Mouse (Mus musculus): Measurements from ENCODE around the gene Mras. TPM values are rescaled to one million over a fixed set of nuclear protein-coding genes. Genes with fewer than 3 reads are reported as not detected.
A peak's percentile ranks its signal among the peaks of the same experiment; 100 is the strongest.

Gene Mras
- polyA plus RNA-seq, 1 experiment from 2014 or later, result 59.9 TPM

- H3K4me1 ChIP-seq (ENCODE audit: control insufficient read depth, insufficient read depth, low read length), result peaks cover 32% of the 10 kb centered on the region
- H3K4me3 ChIP-seq (replicated peaks; ENCODE audit: low read depth, low read length), result peak overlapping the region; percentile 89
- peak overlapping the region; percentile 93 for H3K9ac ChIP-seq (replicated peaks; ENCODE audit: low read length)
- peak overlapping the region; percentile 92 for H3K27ac ChIP-seq (replicated peaks; ENCODE audit: low read depth, low read length)
- 8% methylated on average over 16 of the region's 16 CpGs for WGBS
- no peaks in the 10 kb centered on the region for H3K9me3 ChIP-seq (ENCODE audit: control insufficient read depth, low read length)
- peak; percentile 74 for DNase-seq
- H3K27me3 ChIP-seq (ENCODE audit: control insufficient read depth, insufficient read depth, low read length), result peaks cover 8% of the 10 kb centered on the region; the same call in 1 of the 2 replicates
- ATAC-seq (ENCODE audit: low FRiP score, low TSS enrichment), result peak; percentile 26
- no peaks in the 10 kb centered on the region for H3K36me3 ChIP-seq (ENCODE audit: control insufficient read depth, insufficient read depth, low read length)
- peak overlapping the region; percentile 86 for H3K4me2 ChIP-seq (ENCODE audit: low read length)
Observed at GRCm38 (mm10) chr9:99435619-99436181, 1.5 kb downstream of the Mras start.

DNA sequence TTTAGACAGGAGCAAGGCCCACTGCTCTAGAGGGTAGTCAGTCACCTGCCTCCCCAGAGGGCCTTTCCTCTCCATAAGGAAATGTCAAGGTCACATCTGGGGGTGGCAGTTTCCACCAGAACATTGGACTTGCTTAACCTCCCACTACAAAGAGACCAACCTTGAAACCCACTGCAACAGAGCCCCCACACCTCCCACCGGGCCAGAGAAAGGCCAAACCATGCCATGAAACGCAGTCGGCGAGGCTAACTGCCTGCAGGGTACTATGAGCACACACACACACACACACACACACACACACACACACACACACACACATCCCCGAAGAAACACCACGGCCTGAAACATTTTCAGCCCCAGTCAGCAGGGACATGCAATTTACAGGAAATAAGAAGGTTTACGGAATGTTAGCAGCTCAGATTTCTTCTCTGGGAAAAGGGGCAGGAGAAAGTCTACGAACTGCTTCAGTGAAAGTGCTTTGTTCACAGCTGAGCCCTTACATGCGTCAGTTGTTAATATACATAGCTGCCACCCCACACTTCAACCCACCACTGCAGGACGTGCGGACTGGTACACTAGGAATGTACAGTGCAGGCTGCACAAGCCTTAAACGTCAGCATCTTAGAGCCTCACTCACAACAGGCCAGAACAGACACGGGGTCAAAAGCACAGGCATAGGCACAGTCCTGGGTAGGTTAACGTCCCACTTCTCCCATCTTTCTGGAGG, 2.1 kb downstream of the Mras start:
- peaks cover 8% of the 10 kb centered on the region; the same call in 1 of the 2 replicates for H3K27me3 ChIP-seq (ENCODE audit: control insufficient read depth, insufficient read depth, low read length)
- peak; percentile 36; the same call in 1 of the 2 replicates for ATAC-seq (ENCODE audit: low FRiP score, low TSS enrichment)
- peak overlapping the region; percentile 86 for H3K4me2 ChIP-seq (ENCODE audit: low read length)
- WGBS, result 28% methylated on average over 14 of the region's 14 CpGs
- DNase-seq, result peak; percentile 54
- peak overlapping the region; percentile 93 for H3K9ac ChIP-seq (replicated peaks; ENCODE audit: low read length)
- no peaks in the 10 kb centered on the region for H3K9me3 ChIP-seq (ENCODE audit: control insufficient read depth, low read length)
- H3K4me1 ChIP-seq (ENCODE audit: control insufficient read depth, insufficient read depth, low read length), result peaks cover 32% of the 10 kb centered on the region
- H3K27ac ChIP-seq (replicated peaks; ENCODE audit: low read depth, low read length), result peak overlapping the region; percentile 92
- peak overlapping the region; percentile 89 for H3K4me3 ChIP-seq (replicated peaks; ENCODE audit: low read depth, low read length)
- no peaks in the 10 kb centered on the region for H3K36me3 ChIP-seq (ENCODE audit: control insufficient read depth, insufficient read depth, low read length)

- Histone ChIP-seq H3K9me3 (ENCODE audit: control insufficient read depth, low read length) (no peaks in the 10 kb centered on the region), H3K36me3 (ENCODE audit: control insufficient read depth, insufficient read depth, low read length) (no peaks in the 10 kb centered on the region), H3K27ac (replicated peaks; ENCODE audit: low read depth, low read length) (no peak overlapping the region), H3K27me3 (ENCODE audit: control insufficient read depth, insufficient read depth, low read length) (no peaks in the 10 kb centered on the region), H3K4me3 (replicated peaks; ENCODE audit: low read depth, low read length) (no peak overlapping the region), H3K9ac (replicated peaks; ENCODE audit: low read length) (no peak overlapping the region), H3K4me2 (ENCODE audit: low read length) (no peak overlapping the region), H3K4me1 (ENCODE audit: control insufficient read depth, insufficient read depth, low read length) (peaks cover 35% of the 10 kb centered on the region)
- ATAC-seq (ENCODE audit: low FRiP score, low TSS enrichment) (no peak), DNase-seq (no peak)
- WGBS, result 74% methylated on average over 4 of the region's 4 CpGs
Observed at GRCm38 (mm10) chr9:99432478-99432877, 4.7 kb downstream of the Mras start.

DNA sequence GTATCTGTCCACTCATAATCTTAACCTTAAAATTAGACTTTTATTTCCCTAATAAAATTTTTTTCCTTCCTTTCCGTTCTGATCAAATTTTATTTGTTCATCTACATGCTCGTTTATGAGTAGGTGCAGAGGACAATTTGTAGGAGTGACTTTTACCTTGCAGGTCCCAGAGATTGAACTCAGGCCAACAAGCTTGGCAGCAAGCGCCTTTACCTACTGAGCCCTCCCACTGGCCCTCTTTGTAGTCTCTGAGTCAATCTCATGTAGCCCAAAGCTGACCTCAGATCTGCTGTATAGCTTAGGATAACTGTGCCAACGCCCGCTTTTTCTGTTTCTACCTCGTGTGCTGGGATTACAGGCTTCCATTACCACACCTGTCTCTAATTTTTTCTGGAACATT, 5.2 kb downstream of the Mras start:
- peaks cover 35% of the 10 kb centered on the region for H3K4me1 ChIP-seq (ENCODE audit: control insufficient read depth, insufficient read depth, low read length)
- no peak overlapping the region for H3K9ac ChIP-seq (replicated peaks; ENCODE audit: low read length)
- H3K27ac ChIP-seq (replicated peaks; ENCODE audit: low read depth, low read length), result no peak overlapping the region
- H3K9me3 ChIP-seq (ENCODE audit: control insufficient read depth, low read length), result no peaks in the 10 kb centered on the region
- no peak overlapping the region for H3K4me3 ChIP-seq (replicated peaks; ENCODE audit: low read depth, low read length)
- DNase-seq (no peak), ATAC-seq (ENCODE audit: low FRiP score, low TSS enrichment) (no peak)
- H3K27me3 ChIP-seq (ENCODE audit: control insufficient read depth, insufficient read depth, low read length), result no peaks in the 10 kb centered on the region
- WGBS, result 88% methylated on average over 6 of the region's 6 CpGs
- no peaks in the 10 kb centered on the region for H3K36me3 ChIP-seq (ENCODE audit: control insufficient read depth, insufficient read depth, low read length)
- H3K4me2 ChIP-seq (ENCODE audit: low read length), result no peak overlapping the region

DNA sequence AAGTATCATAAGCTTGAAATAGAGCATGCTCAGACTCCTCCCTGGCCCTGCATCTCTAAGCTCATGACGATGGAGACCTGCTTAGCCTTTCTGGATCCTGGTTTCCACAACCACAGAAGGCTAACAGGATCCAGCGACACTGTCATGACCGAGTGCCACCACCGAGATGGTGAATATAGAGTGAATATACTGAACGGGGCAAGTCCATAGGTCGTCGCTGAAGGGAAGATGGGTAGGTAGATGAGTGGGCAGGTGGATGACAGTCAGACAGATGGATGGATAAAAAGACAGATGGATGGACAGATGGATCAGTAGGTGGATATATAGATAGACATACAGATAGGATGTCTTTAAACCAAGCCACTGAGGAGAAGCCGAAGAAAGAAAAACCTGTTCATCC, 5.8 kb downstream of the Mras start:
- no peaks in the 10 kb centered on the region for H3K36me3 ChIP-seq (ENCODE audit: control insufficient read depth, insufficient read depth, low read length)
- no peak overlapping the region for H3K4me3 ChIP-seq (replicated peaks; ENCODE audit: low read depth, low read length)
- no peak for DNase-seq
- no peaks in the 10 kb centered on the region for H3K9me3 ChIP-seq (ENCODE audit: control insufficient read depth, low read length)
- H3K27me3 ChIP-seq (ENCODE audit: control insufficient read depth, insufficient read depth, low read length), result no peaks in the 10 kb centered on the region
- H3K27ac ChIP-seq (replicated peaks; ENCODE audit: low read depth, low read length), result no peak overlapping the region
- peaks cover 35% of the 10 kb centered on the region for H3K4me1 ChIP-seq (ENCODE audit: control insufficient read depth, insufficient read depth, low read length)
- WGBS, result 90% methylated on average over 8 of the region's 8 CpGs
- H3K9ac ChIP-seq (replicated peaks; ENCODE audit: low read length), result no peak overlapping the region
- no peak overlapping the region for H3K4me2 ChIP-seq (ENCODE audit: low read length)
- ATAC-seq (ENCODE audit: low FRiP score, low TSS enrichment), result no peak

GRCm38 (mm10) chr9:99430806-99431205, 6.4 kb downstream of the Mras start:
- Histone ChIP-seq H3K9ac (replicated peaks; ENCODE audit: low read length) (no peak overlapping the region), H3K9me3 (ENCODE audit: control insufficient read depth, low read length) (no peaks in the 10 kb centered on the region), H3K27ac (replicated peaks; ENCODE audit: low read depth, low read length) (no peak overlapping the region), H3K36me3 (ENCODE audit: control insufficient read depth, insufficient read depth, low read length) (no peaks in the 10 kb centered on the region), H3K4me3 (replicated peaks; ENCODE audit: low read depth, low read length) (no peak overlapping the region), H3K4me2 (ENCODE audit: low read length) (no peak overlapping the region), H3K27me3 (ENCODE audit: control insufficient read depth, insufficient read depth, low read length) (no peaks in the 10 kb centered on the region), H3K4me1 (ENCODE audit: control insufficient read depth, insufficient read depth, low read length) (peaks cover 34% of the 10 kb centered on the region)
- 83% methylated on average over 6 of the region's 6 CpGs for WGBS
- DNase-seq, result no peak
- no peak for ATAC-seq (ENCODE audit: low FRiP score, low TSS enrichment)

- no peak overlapping the region for H3K4me2 ChIP-seq (ENCODE audit: low read length)
- H3K27ac ChIP-seq (replicated peaks; ENCODE audit: low read depth, low read length), result no peak overlapping the region
- no peak for DNase-seq
- WGBS, result 82% methylated on average over 3 of the region's 3 CpGs
- no peak for ATAC-seq (ENCODE audit: low FRiP score, low TSS enrichment)
- no peaks in the 10 kb centered on the region for H3K9me3 ChIP-seq (ENCODE audit: control insufficient read depth, low read length)
- H3K4me1 ChIP-seq (ENCODE audit: control insufficient read depth, insufficient read depth, low read length), result peaks cover 27% of the 10 kb centered on the region
- no peaks in the 10 kb centered on the region for H3K27me3 ChIP-seq (ENCODE audit: control insufficient read depth, insufficient read depth, low read length)
- H3K4me3 ChIP-seq (replicated peaks; ENCODE audit: low read depth, low read length), result no peak overlapping the region
- no peak overlapping the region for H3K9ac ChIP-seq (replicated peaks; ENCODE audit: low read length)
- no peaks in the 10 kb centered on the region for H3K36me3 ChIP-seq (ENCODE audit: control insufficient read depth, insufficient read depth, low read length)
Observed at GRCm38 (mm10) chr9:99429845-99430244, 7.3 kb downstream of the Mras start.

- WGBS, result 86% methylated on average over 11 of the region's 11 CpGs
- H3K27ac ChIP-seq (replicated peaks; ENCODE audit: low read depth, low read length), result no peak overlapping the region
- no peak overlapping the region for H3K9ac ChIP-seq (replicated peaks; ENCODE audit: low read length)
- H3K27me3 ChIP-seq (ENCODE audit: control insufficient read depth, insufficient read depth, low read length), result no peaks in the 10 kb centered on the region
- ATAC-seq (ENCODE audit: low FRiP score, low TSS enrichment), result no peak
- peaks cover 20% of the 10 kb centered on the region for H3K4me1 ChIP-seq (ENCODE audit: control insufficient read depth, insufficient read depth, low read length)
- no peak overlapping the region for H3K4me3 ChIP-seq (replicated peaks; ENCODE audit: low read depth, low read length)
- no peak overlapping the region for H3K4me2 ChIP-seq (ENCODE audit: low read length)
- DNase-seq, result no peak
- no peaks in the 10 kb centered on the region for H3K36me3 ChIP-seq (ENCODE audit: control insufficient read depth, insufficient read depth, low read length)
- no peaks in the 10 kb centered on the region for H3K9me3 ChIP-seq (ENCODE audit: control insufficient read depth, low read length)
Observed at GRCm38 (mm10) chr9:99428601-99429331, 8.4 kb downstream of the Mras start.
